Mouse (Mus musculus): ENCODE measurements around the gene Btbd35f28. TPM values are rescaled to one million over a fixed set of nuclear protein-coding genes. Genes with fewer than 3 reads are reported as not detected.
"Not testable (repeated sequence)": the region's sequence is repeated elsewhere in the genome, so short reads cannot be mapped to it uniquely, and the experiment has no call there.

Btbd35f28 gene
- not detected for total RNA-seq (2021)

DNA sequence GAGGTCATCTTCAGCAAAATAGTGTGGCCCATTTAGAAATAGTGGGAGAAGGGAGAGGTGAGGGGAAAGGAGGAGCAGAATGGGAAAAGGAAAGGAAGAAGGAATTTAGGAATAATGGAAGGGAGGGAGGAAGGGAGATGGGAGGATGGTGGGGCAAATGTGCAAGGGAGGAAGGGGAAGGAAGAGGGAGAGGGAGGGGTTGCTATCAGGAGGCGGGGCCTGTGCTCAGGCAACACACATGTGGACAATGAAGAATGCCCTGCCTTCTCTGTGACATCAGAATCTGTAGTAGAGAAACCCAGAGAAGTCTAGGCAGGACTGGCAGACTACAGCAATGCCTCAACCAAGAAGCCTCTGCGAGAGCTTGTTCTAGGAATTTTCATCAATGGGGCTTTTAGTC, at the start of gene Btbd35f28:
Gene Btbd35f28, plus strand, starts transcription at position 301 of the 400 bp plus-strand sequence.
- not testable (repeated sequence) for DNase-seq (ENCODE audit: extremely low spot score in 1 of 2, low spot score in 1 of 2)

Other genes with a start within 250 kb of the Btbd35f28 start
- not detected for gene Btbd35f16, start 239.6 kb upstream of the Btbd35f28 start, total RNA-seq (2021)
- not detected for gene Btbd35f3, start 158.9 kb upstream of the Btbd35f28 start, total RNA-seq (2021)
- gene Btbd35f20, start 94.7 kb downstream of the Btbd35f28 start, total RNA-seq (2021): not detected
- gene Btbd35f17, start 174.1 kb downstream of the Btbd35f28 start, total RNA-seq (2021): not detected